Mouse (Mus musculus) testis, adult 2 months (tissue): ENCODE data around the gene Slc7a1.

Source experiments
- CTCF ChIP-seq: fragments of 200-500 bp; IDR thresholded peaks from 2 replicates; pipeline ENCODE4 v1.5.1; 2012; ENCODE audit warnings: low read depth, mild to moderate bottlenecking, inconsistent platforms, low read length, moderate library complexity; ENCODE audit not compliant: control insufficient read depth, insufficient read depth, insufficient replicate concordance
- POLR2A ChIP-seq: fragments of 200-500 bp; IDR thresholded peaks from 2 replicates; pipeline ENCODE4 v1.6.1; 2012; ENCODE audit warnings: low read depth, mild to moderate bottlenecking, inconsistent platforms, low read length, moderate library complexity; ENCODE audit not compliant: control insufficient read depth

DNA sequence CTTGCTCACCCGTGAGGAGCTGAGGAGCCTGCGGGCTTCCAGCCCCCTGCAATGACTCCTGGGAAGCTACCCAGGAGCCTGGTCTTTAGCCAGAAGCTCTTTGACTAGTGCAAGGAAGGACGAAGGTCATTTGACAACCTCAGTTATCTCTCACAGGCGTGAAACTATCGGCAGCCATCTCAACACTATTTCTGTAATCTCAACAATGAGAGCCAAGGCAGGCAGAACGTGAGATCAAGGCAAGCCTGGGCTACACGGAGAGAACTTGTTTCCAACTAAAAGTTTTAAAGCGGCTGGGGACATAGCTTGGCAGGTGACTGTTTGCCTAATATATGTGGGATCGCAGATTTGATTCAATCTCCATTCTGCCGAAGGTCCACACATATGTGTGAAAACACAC lies 16.8 kb upstream of the Slc7a1 start:
- TF ChIP-seq CTCF (no peak), POLR2A (no peak)
